In the genomic region with DNA sequence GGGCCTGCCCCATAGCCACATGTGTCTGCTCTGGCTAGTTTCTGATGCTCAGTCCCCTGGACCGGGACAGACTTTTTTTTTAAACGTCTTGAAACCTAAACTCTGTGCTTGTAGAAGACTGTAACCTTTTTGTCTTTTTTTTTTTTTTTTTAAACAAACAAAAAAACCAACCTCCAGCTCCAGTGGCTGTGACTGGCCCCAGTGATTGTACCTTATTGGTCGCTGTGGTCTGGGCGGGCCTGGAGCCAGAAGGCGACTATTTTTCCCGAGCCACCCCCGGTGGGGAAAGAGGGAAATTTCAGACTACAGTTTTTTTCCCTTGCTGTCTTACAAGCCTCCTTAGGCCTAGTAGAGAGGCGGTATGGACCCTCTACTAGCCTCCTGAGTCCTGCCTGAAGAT, we compare ENCODE assay signal across 13 mouse cellular contexts. TPM values are rescaled to one million over a fixed set of nuclear protein-coding genes. Genes with fewer than 3 reads are reported as not detected.
DNase-seq lines count a peak whose midpoint lies in the region; ATAC-seq and TF ChIP-seq lines count a peak whose summit lies in the region.
"Had no signal": no experiment of that assay in that cellular context is flagged by ENCODE, and none has a peak within 500 bp of the region (broad histone marks: within the 10 kb centered on the region; RNA-seq: fewer than 3 reads in every experiment).

A gene (plus strand): TSS at position 301 of the 400 bp plus-strand sequence.

- H3K36me3 ChIP-seq in limb, embryonic 12.5 days, result peaks cover 70% of the 10 kb centered on the region
- peaks cover 72% of the 10 kb centered on the region for H3K36me3 ChIP-seq in limb, embryonic 10.5 days
- peaks cover 65% of the 10 kb centered on the region for H3K36me3 ChIP-seq in limb, embryonic 13.5 days

- no peak within 1 kb of the TSS for H3K4me2 ChIP-seq in limb, embryonic 12.5 days
- no peak within 1 kb of the TSS for H3K4me2 ChIP-seq in limb, embryonic 13.5 days (replicated peaks)

- 64% methylated on average over 8 of the region's 8 CpGs for WGBS in cerebellum, adult 2 months
- WGBS in limb, embryonic 12.5 days, result 79% methylated on average over 8 of the region's 8 CpGs
- WGBS in limb, embryonic 10.5 days, result 85% methylated on average over 8 of the region's 8 CpGs
- 77% methylated on average over 8 of the region's 8 CpGs for WGBS in limb, embryonic 13.5 days

- no peak within 1 kb of the TSS for H3K4me3 ChIP-seq in cerebellum, adult 2 months (replicated peaks; ENCODE audit: insufficient read depth, low read depth, low read length)
- no peak within 1 kb of the TSS for H3K4me3 ChIP-seq in limb, embryonic 12.5 days (replicated peaks)
- no peak within 1 kb of the TSS for H3K4me3 ChIP-seq in limb, embryonic 10.5 days
- no peak within 1 kb of the TSS for H3K4me3 ChIP-seq in limb, embryonic 13.5 days

- no peak for TF ChIP-seq POLR2A in cerebellum, adult 2 months (IDR thresholded peaks at IDR 0.05; ENCODE audit: borderline replicate concordance, insufficient read depth, low read length)

- no peaks in the 10 kb centered on the region for H3K9me3 ChIP-seq in limb, embryonic 12.5 days
- H3K9me3 ChIP-seq in limb, embryonic 10.5 days (replicated peaks), result no peaks in the 10 kb centered on the region
- no peaks in the 10 kb centered on the region for H3K9me3 ChIP-seq in limb, embryonic 13.5 days

- no peak within 1 kb of the TSS for H3K27ac ChIP-seq in cerebellum, adult 2 months (ENCODE audit: insufficient read depth, low read length)
- H3K27ac ChIP-seq in limb, embryonic 12.5 days, result 0 out of 2 replicates have a peak within 1 kb of the TSS, but pooled peaks have one; percentile 35
- H3K27ac ChIP-seq in limb, embryonic 10.5 days, result no peak within 1 kb of the TSS
- H3K27ac ChIP-seq in limb, embryonic 13.5 days, result peak within 1 kb of the TSS; percentile 48

- TF ChIP-seq CTCF in cerebellum, adult 2 months (IDR thresholded peaks at IDR 0.05; ENCODE audit: borderline replicate concordance, insufficient read depth, low read depth, low read length), result no peak

- no peak within 1 kb of the TSS for H3K9ac ChIP-seq in limb, embryonic 12.5 days (replicated peaks)
- 0 out of 2 replicates have a peak within 1 kb of the TSS, but pooled peaks have one; percentile 8 for H3K9ac ChIP-seq in limb, embryonic 13.5 days

- H3K4me1 ChIP-seq in cerebellum, adult 2 months (ENCODE audit: control insufficient read depth, insufficient read depth, low read length), result peaks cover 3% of the 10 kb centered on the region
- H3K4me1 ChIP-seq in limb, embryonic 12.5 days (replicated peaks), result peaks cover 12% of the 10 kb centered on the region; the same call in 1 of the 2 replicates
- peaks cover 22% of the 10 kb centered on the region for H3K4me1 ChIP-seq in limb, embryonic 10.5 days
- H3K4me1 ChIP-seq in limb, embryonic 13.5 days, result peaks cover 26% of the 10 kb centered on the region

- DNase-seq in cerebellum, adult 2 months, result no peak
- DNase-seq in limb, embryonic 10.5 days (ENCODE audit: low spot score), result no peak
- peak; percentile 39 for DNase-seq in NIH3T3 (ENCODE audit: low read depth)
- no peak for DNase-seq in embryo, embryonic 11 days
- DNase-seq in right cerebral cortex, postnatal 10 days (ENCODE audit: low spot score in 2 of 2), result no peak
- DNase-seq: adrenal gland, postnatal 36 days; cerebellum, postnatal 25 days; gastrocnemius, postnatal 14 days; lung, adult 18-20 months; right cerebral cortex, postnatal 14 days had no signal

- no peak for ATAC-seq in cerebellum, adult (ENCODE audit: insufficient number of reproducible peaks, low FRiP score, low TSS enrichment)
- no peak for ATAC-seq in limb, embryonic 12.5 days (ENCODE audit: insufficient number of reproducible peaks, insufficient read depth, low FRiP score, low TSS enrichment, low read depth)
- ATAC-seq in limb, embryonic 13.5 days (ENCODE audit: low FRiP score, low read depth), result no peak

- H3K27me3 ChIP-seq in cerebellum, adult 2 months (ENCODE audit: control insufficient read depth, insufficient read depth, low read length), result no peaks in the 10 kb centered on the region
- peaks cover 8% of the 10 kb centered on the region; the same call in 1 of the 2 replicates for H3K27me3 ChIP-seq in limb, embryonic 12.5 days
- H3K27me3 ChIP-seq in limb, embryonic 10.5 days (ENCODE audit: low read depth, poor library complexity, severe bottlenecking), result no peaks in the 10 kb centered on the region
- no peaks in the 10 kb centered on the region for H3K27me3 ChIP-seq in limb, embryonic 13.5 days

RNA-seq across cellular contexts. Expression of the gene that starts here (rescaled TPM):
- 52.2 and 62.4 TPM in 2 replicates for polyA plus RNA-seq in cerebellum, adult 2 months (2012; rRNA removed)
- 6.6 and 8.2 TPM in 2 replicates for polyA plus RNA-seq in limb, embryonic 12.5 days (2016; fragmentation: Nextera tagmentation; extraction: Ambion mirVana)
- 2.7 and 4.1 TPM in 2 replicates for polyA plus RNA-seq in limb, embryonic 10.5 days (2016; fragmentation: Nextera tagmentation; extraction: Ambion mirVana)
- 5.1 and 7.3 TPM in 2 replicates for polyA plus RNA-seq in limb, embryonic 13.5 days (2015; fragmentation: Nextera tagmentation; extraction: Ambion mirVana)

Comparison
In these comparisons a context has a peak if more than half of its experiments do, and no peak if none do; other contexts are left out.
1. H3K27ac ChIP-seq: peak in limb, embryonic 12.5 days (single experiment) and limb, embryonic 13.5 days (single experiment); none in cerebellum, adult 2 months (single experiment) and limb, embryonic 10.5 days (single experiment).